Mouse (Mus musculus) heart, postnatal 4 days (tissue): ENCODE measurements at regions not wholly inside any gene's neighbourhood (a gene's known extent, or its start where the extent isn't known, plus 50 kb on each side); places are given as distances from the start of the nearest gene placed in this dataset.

ENCODE experiments used
- DNase-seq: peaks from one replicate; pipeline ENCODE4 v3.0.0; 2021

GRCm38 (mm10) chr14:108334879-108335278, 579.1 kb downstream of the Slitrk1 start:
- DNase-seq = no peak

- no peak for DNase-seq
Observed at GRCm38 (mm10) chr14:108326425-108326824, 587.5 kb downstream of the Slitrk1 start.

- no peak for DNase-seq
Observed at GRCm38 (mm10) chr14:108323364-108324037, 590.5 kb downstream of the Slitrk1 start.

GRCm38 (mm10) chr14:108307627-108308026, 606.3 kb downstream of the Slitrk1 start:
- no peak for DNase-seq

GRCm38 (mm10) chr14:108279630-108280029, 634.3 kb downstream of the Slitrk1 start:
- DNase-seq = no peak

GRCm38 (mm10) chr14:108261083-108261482, 652.9 kb downstream of the Slitrk1 start:
- DNase-seq = no peak

GRCm38 (mm10) chr14:108247365-108247764, 666.6 kb downstream of the Slitrk1 start:
- no peak for DNase-seq

- DNase-seq = no peak
Observed at GRCm38 (mm10) chr14:108225483-108226124, 688.4 kb downstream of the Slitrk1 start.

GRCm38 (mm10) chr14:108209246-108209645, 704.7 kb downstream of the Slitrk1 start:
- DNase-seq = no peak

- DNase-seq = no peak
Observed at GRCm38 (mm10) chr14:108199133-108199532, 714.8 kb downstream of the Slitrk1 start.

GRCm38 (mm10) chr14:108180920-108181319, 733.0 kb downstream of the Slitrk1 start:
- DNase-seq = no peak

GRCm38 (mm10) chr14:108175275-108175860, 738.6 kb downstream of the Slitrk1 start:
- no peak for DNase-seq

GRCm38 (mm10) chr14:108152981-108153380, 761.0 kb downstream of the Slitrk1 start:
- no peak for DNase-seq

GRCm38 (mm10) chr14:108123147-108123546, 790.8 kb downstream of the Slitrk1 start:
- no peak for DNase-seq

GRCm38 (mm10) chr14:108105009-108105408, 808.9 kb downstream of the Slitrk1 start:
- DNase-seq = no peak

GRCm38 (mm10) chr14:108090965-108091364, 823.0 kb downstream of the Slitrk1 start:
- peak; percentile 7 for DNase-seq

GRCm38 (mm10) chr14:108049997-108050396, 864.0 kb downstream of the Slitrk1 start:
- no peak for DNase-seq

GRCm38 (mm10) chr14:108035959-108036358, 878.0 kb downstream of the Slitrk1 start:
- DNase-seq = no peak

GRCm38 (mm10) chr14:108034162-108034561, 879.8 kb downstream of the Slitrk1 start:
- DNase-seq = no peak

- DNase-seq = no peak
Observed at GRCm38 (mm10) chr14:108022551-108022950, 891.4 kb downstream of the Slitrk1 start.

GRCm38 (mm10) chr14:108022066-108022465, 891.9 kb downstream of the Slitrk1 start:
- no peak for DNase-seq

- no peak for DNase-seq
Observed at GRCm38 (mm10) chr14:108021331-108021730, 892.6 kb downstream of the Slitrk1 start.

- DNase-seq = no peak
Observed at GRCm38 (mm10) chr14:107987752-107988285, 926.1 kb downstream of the Slitrk1 start.

GRCm38 (mm10) chr14:107978141-107978540, 935.8 kb downstream of the Slitrk1 start:
- no peak for DNase-seq
